8 mouse cellular contexts compared by ENCODE assay signal in genomic region chr13:3538969-3539562, GRCm38 (mm10). TPM values are rescaled to one million over a fixed set of nuclear protein-coding genes. Genes with fewer than 3 reads are reported as not detected.
DNase-seq lines count a peak whose midpoint lies in the region; ATAC-seq and TF ChIP-seq lines count a peak whose summit lies in the region.

No protein-coding gene starts in this region.

- intact Hi-C loops in gastrocnemius, adult 2 months (cut with DNase I): loop anchor here (10.0 kb wide), 1 partner anchor 356 kb away; no protein-coding TSS in a partner anchor

- peaks cover 8% of the 10 kb centered on the region for H3K36me3 ChIP-seq in C2C12 (ENCODE audit: control insufficient read depth, insufficient read depth)
- H3K36me3 ChIP-seq in limb, embryonic 14.5 days (ENCODE audit: control insufficient read depth, insufficient read depth, low read length): no peaks in the 10 kb centered on the region

- DNase-seq in gastrocnemius, adult 2 months: no peak
- no peak for DNase-seq in gastrocnemius, postnatal 4 days (ENCODE audit: low spot score in 2 of 2)
- no peak for DNase-seq in limb, embryonic 14.5 days (ENCODE audit: low spot score)
- DNase-seq in retina, postnatal 1 day: peak; percentile 10
- DNase-seq in MN1 (ENCODE audit: low spot score): no peak
- DNase-seq in adrenal gland, adult 8-10 months: no peak

- no peaks in the 10 kb centered on the region for H3K27me3 ChIP-seq in C2C12 (ENCODE audit: control insufficient read depth, insufficient read depth, insufficient read length)
- H3K27me3 ChIP-seq in limb, embryonic 14.5 days (ENCODE audit: control insufficient read depth, insufficient read depth, low read length): no peaks in the 10 kb centered on the region

- H3K9ac ChIP-seq in limb, embryonic 14.5 days (ENCODE audit: low read depth, low read length, severe bottlenecking): peak overlapping the region; percentile 98

- peaks cover 60% of the 10 kb centered on the region for H3K79me3 ChIP-seq in C2C12 (ENCODE audit: low read depth)

- H3K9me3 ChIP-seq in limb, embryonic 14.5 days (ENCODE audit: control insufficient read depth, low read length): no peaks in the 10 kb centered on the region

- TF ChIP-seq CTCF in gastrocnemius, adult 2 months (IDR thresholded peaks at IDR 0.05): no peak
- TF ChIP-seq CTCF in C2C12 (IDR thresholded peaks at IDR 0.05; ENCODE audit: control insufficient read depth, insufficient read depth, insufficient read length): no peak
- no peak for TF ChIP-seq CTCF in embryonic fibroblast, embryonic 13.5 days (IDR thresholded peaks at IDR 0.05; ENCODE audit: borderline replicate concordance, insufficient read depth, low read length)

- peak overlapping the region; percentile 92 for H3K4me3 ChIP-seq in gastrocnemius, adult 2 months
- peak overlapping the region; percentile 67 for H3K4me3 ChIP-seq in C2C12 (ENCODE audit: insufficient read depth, poor library complexity, severe bottlenecking)
- peak overlapping the region; percentile 93 for H3K4me3 ChIP-seq in embryonic fibroblast, embryonic 13.5 days (ENCODE audit: insufficient read depth, low read length)
- H3K4me3 ChIP-seq in limb, embryonic 14.5 days (replicated peaks; ENCODE audit: low read length): peak overlapping the region; percentile 93

- peaks cover 2% of the 10 kb centered on the region; the same call in 1 of the 2 replicates for H3K4me1 ChIP-seq in embryonic fibroblast, embryonic 13.5 days (ENCODE audit: control insufficient read depth, insufficient read depth, low read length)
- H3K4me1 ChIP-seq in limb, embryonic 14.5 days (ENCODE audit: control insufficient read depth, insufficient read depth, low read length): peaks cover 24% of the 10 kb centered on the region

- no peak for TF ChIP-seq POLR2A in embryonic fibroblast, embryonic 13.5 days (IDR thresholded peaks at IDR 0.05; ENCODE audit: low read depth, low read length)
- no peak for TF ChIP-seq POLR2A in limb, embryonic 14.5 days (IDR thresholded peaks at IDR 0.05; ENCODE audit: borderline replicate concordance, extremely low read depth, insufficient read depth, insufficient read length)

- H3K4me2 ChIP-seq in limb, embryonic 14.5 days (replicated peaks; ENCODE audit: low read depth, low read length, severe bottlenecking): peak overlapping the region; percentile 75

- peaks cover 61% of the 10 kb centered on the region for H3K79me2 ChIP-seq in C2C12 (ENCODE audit: control insufficient read depth, insufficient read depth)

- peak overlapping the region; percentile 99 for H3K27ac ChIP-seq in gastrocnemius, adult 2 months
- H3K27ac ChIP-seq in embryonic fibroblast, embryonic 13.5 days (ENCODE audit: insufficient read depth, low read length): no peak overlapping the region
- H3K27ac ChIP-seq in limb, embryonic 14.5 days (replicated peaks; ENCODE audit: low read depth, low read length): peak overlapping the region; percentile 99

- 3% methylated on average over 15 of the region's 15 CpGs for WGBS in limb, embryonic 14.5 days

- H3ac ChIP-seq in C2C12 (ENCODE audit: control insufficient read depth, insufficient read length, low read depth): peak overlapping the region; percentile 99

- no peak for ATAC-seq in limb, embryonic 14.5 days (ENCODE audit: low FRiP score, low read depth)

TF ChIP-seq in C2C12, 6 proteins besides CTCF, POLR2A, EP300 and RAD21:
- no peak for TF ChIP-seq FOSL1 (IDR thresholded peaks at IDR 0.05; ENCODE audit: insufficient read depth, low read length, poor library complexity, severe bottlenecking)
- no peak for TF ChIP-seq MYOG (IDR thresholded peaks at IDR 0.05; ENCODE audit: control insufficient read depth, extremely low read depth, insufficient read length)
- TF ChIP-seq MYOD1 (IDR thresholded peaks at IDR 0.05; ENCODE audit: control insufficient read depth, insufficient read length, low read depth): no peak
- no peak for TF ChIP-seq CEBPB (IDR thresholded peaks at IDR 0.05; ENCODE audit: low read depth)
- no peak for TF ChIP-seq MAX (IDR thresholded peaks at IDR 0.05)
- TF ChIP-seq USF1 (IDR thresholded peaks at IDR 0.05; ENCODE audit: low read depth): no peak

RNA-seq across cellular contexts. Expression of gene Gdi2, which starts 1.2 kb away (rescaled TPM):
- 100 to 1,000 TPM; 145 to 152 TPM for total RNA-seq in gastrocnemius, adult 2 months (2021)
- total RNA-seq in gastrocnemius, postnatal 4 days (2021): 100 to 1,000 TPM; 275 to 283 TPM
- 283 TPM for polyA plus RNA-seq in C2C12 (2012; fragmentation: generic; extraction: Trizol)
- polyA plus RNA-seq in embryonic fibroblast, embryonic 13.5 days (2011; ENCODE audit: insufficient read length, low read depth, missing spikeins): 867 and 944 TPM in 2 replicates
- polyA plus RNA-seq in limb, embryonic 14.5 days (2012; rRNA removed): 234 and 274 TPM in 2 replicates
- 463 TPM in 2 replicates for polyA plus RNA-seq in limb, embryonic 14.5 days (2014; fragmentation: Nextera tagmentation; extraction: Ambion mirVana)
- 100 to 1,000 TPM; 325 to 380 (median 334) TPM for total RNA-seq in adrenal gland, adult 8-10 months (2022)
